Mouse (Mus musculus) C2C12 (cell line): ENCODE measurements around the gene Tnp2.

Experiments
- CTCF ChIP-seq: IDR thresholded peaks from one replicate; pipeline ENCODE4 v1.5.1; 2011; ENCODE audit not compliant: control insufficient read depth, insufficient read depth, insufficient read length
- FOSL1 ChIP-seq: IDR thresholded peaks from one replicate; pipeline ENCODE4 v1.8.0; 2011; ENCODE audit warnings: mild to moderate bottlenecking, low read length; ENCODE audit not compliant: poor library complexity, insufficient read depth, severe bottlenecking
- MAX ChIP-seq: IDR thresholded peaks from one replicate; pipeline ENCODE4 v1.6.1; 2011; ENCODE audit warnings: mild to moderate bottlenecking, control low read depth
- MYOG ChIP-seq: IDR thresholded peaks from one replicate; pipeline ENCODE4 v1.6.1; 2011; ENCODE audit not compliant: control insufficient read depth, insufficient read length; ENCODE audit errors: extremely low read depth
- USF1 ChIP-seq: IDR thresholded peaks from one replicate; pipeline ENCODE4 v1.6.1; 2011; ENCODE audit warnings: low read depth, mild to moderate bottlenecking, control low read depth, moderate library complexity

- TF ChIP-seq USF1 (no peak), CTCF (peak; percentile 91), MYOG (no peak), FOSL1 (no peak), MAX (no peak)
Observed at GRCm38 (mm10) chr16:10784793-10785370, 3.6 kb downstream of the Tnp2 start.
